Mouse (Mus musculus) heart, postnatal 0 days (tissue): ENCODE measurements around the gene Gatd1. TPM values are rescaled to one million over a fixed set of nuclear protein-coding genes. Genes with fewer than 3 reads are reported as not detected.
A peak's percentile ranks its signal among the peaks of the same experiment; 100 is the strongest.

ENCODE experiments used
- ATAC-seq: fragments of 200-750 bp; cut with Nextera tagmentation; 2 replicates; pipeline ENCODE4 v1.8.0; 2017; ENCODE audit warnings: low read depth, moderate number of reproducible peaks, moderate library complexity; ENCODE audit not compliant: insufficient read depth
- DNase-seq: peaks from one replicate; pipeline ENCODE4 v3.0.0-alpha.2; 2016; ENCODE audit warnings: low spot score
- H3K27ac ChIP-seq: fragments of 300-500 bp; sonication (generic); 2 replicates; pipeline ENCODE4 v1.5.1; 2014; ENCODE audit warnings: low read depth, mild to moderate bottlenecking
- H3K27me3 ChIP-seq: fragments of 300-500 bp; sonication (generic); 2 replicates; pipeline ENCODE4 v1.6.1; 2014; ENCODE audit warnings: low read length, mixed read lengths; ENCODE audit not compliant: control insufficient read depth, insufficient read depth
- H3K36me3 ChIP-seq: fragments of 300-500 bp; sonication (generic); replicated peaks from 2 replicates; pipeline ENCODE4 v1.6.1; 2014; ENCODE audit warnings: low read length, mixed read lengths; ENCODE audit not compliant: control insufficient read depth, insufficient read depth
- H3K4me1 ChIP-seq: fragments of 300-500 bp; sonication (generic); 2 replicates; pipeline ENCODE4 v1.6.1; 2014; ENCODE audit warnings: antibody characterized with exemption; ENCODE audit not compliant: control insufficient read depth, insufficient read depth
- H3K4me2 ChIP-seq: fragments of 300-500 bp; sonication (generic); 2 replicates; pipeline ENCODE4 v1.6.1; 2014; ENCODE audit warnings: low read depth, mild to moderate bottlenecking, low read length, moderate library complexity
- H3K4me3 ChIP-seq: fragments of 300-500 bp; sonication (generic); 2 replicates; pipeline ENCODE4 v1.5.1; 2014; ENCODE audit warnings: low read depth, low read length
- H3K9ac ChIP-seq: fragments of 300-500 bp; sonication (generic); replicated peaks from 2 replicates; pipeline ENCODE4 v1.6.1; 2014; ENCODE audit warnings: low read depth, low read length, mixed read lengths
- H3K9me3 ChIP-seq: fragments of 300-500 bp; sonication (generic); replicated peaks from 2 replicates; pipeline ENCODE4 v1.6.1; 2016; ENCODE audit warnings: low read length; ENCODE audit not compliant: control insufficient read depth
- CTCF ChIP-seq: IDR thresholded peaks from 2 replicates; pipeline ENCODE4 v1.5.1; 2016; ENCODE audit warnings: antibody characterized with exemption, control low read depth, low read depth
- EP300 ChIP-seq: IDR thresholded peaks from 2 replicates; pipeline ENCODE4 v1.6.1; 2016; ENCODE audit warnings: antibody characterized with exemption, low read depth
- WGBS: fragments of 180-500 bp; shearing (Covaris S2); extraction: QIAGEN DNeasy Blood & Tissue Kit; methylation state at CpG from one replicate; pipeline ENCODE4 v1.1.7; 2014; 5-methylcytosine and 5-hydroxymethylcytosine counted together
- polyA plus RNA-seq: library from polyadenylated mRNA; unstranded; fragments of >200 nt; fragmentation: Nextera tagmentation; extraction: Ambion mirVana; gene quantifications from 2 replicates; pipeline ENCODE4 v1.2.1, GENCODE M21; 2015
- total RNA-seq: library from RNA; depleted of rRNA; stranded (reverse); fragments of >200 nt; gene quantifications from 2 replicates; pipeline ENCODE4 v1.2.3, GENCODE M21; 2014; ENCODE audit warnings: low replicate concordance

Gatd1 gene
- total and polyA plus RNA-seq, 2 experiments from 2014 or later = 19.9 to 29.4 TPM

DNA sequence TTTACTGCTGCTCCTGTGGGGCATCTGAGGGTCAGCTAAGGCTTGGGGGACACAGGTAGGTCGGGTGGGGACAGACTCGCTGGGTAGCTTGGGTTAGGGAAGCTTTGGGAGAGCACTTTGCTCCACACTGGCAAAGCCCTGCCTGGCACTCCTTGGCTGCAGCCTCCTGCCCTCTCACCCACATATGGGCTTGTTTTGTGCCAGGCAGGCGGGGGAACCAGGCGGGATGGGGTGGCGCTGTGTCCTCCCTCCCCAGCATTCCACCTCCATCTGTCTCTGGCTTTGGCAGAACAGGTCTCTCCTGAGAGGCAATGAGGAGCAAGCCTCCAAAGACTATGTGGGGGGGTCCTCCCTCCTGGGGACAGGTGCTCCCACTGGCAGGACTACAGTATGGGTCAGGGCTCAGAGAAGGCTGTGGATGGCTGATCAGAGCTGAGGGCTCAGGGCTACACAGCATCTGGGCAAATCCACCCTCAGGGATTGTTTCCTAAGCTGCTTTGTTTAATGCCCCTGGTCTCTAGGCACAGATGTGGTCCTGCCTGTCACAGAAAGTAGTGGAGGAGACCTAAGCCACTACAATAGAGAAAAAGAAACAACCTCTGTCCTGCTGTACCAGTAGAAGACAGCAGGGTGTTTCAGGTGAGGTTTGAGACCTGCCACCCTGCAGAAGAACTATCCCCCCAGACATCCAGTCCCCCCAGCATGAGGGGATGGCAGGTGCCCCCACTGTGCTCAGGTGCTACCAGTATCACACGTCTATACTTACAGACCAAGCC lies 19.0 kb upstream of the Gatd1 start:
- no peak for DNase-seq
- Histone ChIP-seq H3K4me3 (no peak overlapping the region), H3K9ac (no peak overlapping the region), H3K4me2 (no peak overlapping the region), H3K4me1 (peaks cover 28% of the 10 kb centered on the region), H3K9me3 (no peaks in the 10 kb centered on the region), H3K27ac (peak overlapping the region; percentile 3; the same call in 1 of the 2 replicates), H3K36me3 (peaks cover 20% of the 10 kb centered on the region), H3K27me3 (no peaks in the 10 kb centered on the region)
- no peak for ATAC-seq
- 76% methylated on average over 6 of the region's 6 CpGs for WGBS
- TF ChIP-seq CTCF (no peak), EP300 (no peak)

DNA sequence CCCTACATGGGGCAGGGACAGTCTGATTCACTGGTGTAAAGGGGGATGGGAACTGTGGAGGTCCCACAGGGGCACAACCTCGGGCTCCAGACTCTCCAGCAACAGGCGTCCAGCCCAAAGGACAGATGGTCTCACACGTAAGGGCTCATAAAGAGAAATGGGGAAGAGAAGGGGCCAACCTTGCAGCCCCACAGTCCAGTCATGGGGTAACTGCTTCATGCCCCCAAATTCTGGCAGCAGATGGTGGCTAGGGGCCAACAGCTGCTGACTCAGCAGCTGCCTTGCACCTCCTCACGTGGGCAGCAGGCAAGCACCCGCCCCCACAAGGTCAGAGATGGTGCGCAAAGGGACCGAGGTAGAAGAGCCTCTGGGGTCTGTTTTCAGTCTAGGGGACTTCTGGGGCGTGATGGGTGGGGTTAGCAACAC lies 18.3 kb upstream of the Gatd1 start:
- no peaks in the 10 kb centered on the region for H3K9me3 ChIP-seq
- peaks cover 20% of the 10 kb centered on the region for H3K36me3 ChIP-seq
- no peak overlapping the region for H3K4me3 ChIP-seq
- no peak overlapping the region for H3K27ac ChIP-seq
- DNase-seq (no peak), ATAC-seq (no peak)
- no peak overlapping the region for H3K9ac ChIP-seq
- H3K4me1 ChIP-seq = peaks cover 28% of the 10 kb centered on the region
- WGBS = 73% methylated on average over 8 of the region's 8 CpGs
- TF ChIP-seq EP300 (no peak), CTCF (no peak)
- no peak overlapping the region for H3K4me2 ChIP-seq
- no peaks in the 10 kb centered on the region for H3K27me3 ChIP-seq

DNA sequence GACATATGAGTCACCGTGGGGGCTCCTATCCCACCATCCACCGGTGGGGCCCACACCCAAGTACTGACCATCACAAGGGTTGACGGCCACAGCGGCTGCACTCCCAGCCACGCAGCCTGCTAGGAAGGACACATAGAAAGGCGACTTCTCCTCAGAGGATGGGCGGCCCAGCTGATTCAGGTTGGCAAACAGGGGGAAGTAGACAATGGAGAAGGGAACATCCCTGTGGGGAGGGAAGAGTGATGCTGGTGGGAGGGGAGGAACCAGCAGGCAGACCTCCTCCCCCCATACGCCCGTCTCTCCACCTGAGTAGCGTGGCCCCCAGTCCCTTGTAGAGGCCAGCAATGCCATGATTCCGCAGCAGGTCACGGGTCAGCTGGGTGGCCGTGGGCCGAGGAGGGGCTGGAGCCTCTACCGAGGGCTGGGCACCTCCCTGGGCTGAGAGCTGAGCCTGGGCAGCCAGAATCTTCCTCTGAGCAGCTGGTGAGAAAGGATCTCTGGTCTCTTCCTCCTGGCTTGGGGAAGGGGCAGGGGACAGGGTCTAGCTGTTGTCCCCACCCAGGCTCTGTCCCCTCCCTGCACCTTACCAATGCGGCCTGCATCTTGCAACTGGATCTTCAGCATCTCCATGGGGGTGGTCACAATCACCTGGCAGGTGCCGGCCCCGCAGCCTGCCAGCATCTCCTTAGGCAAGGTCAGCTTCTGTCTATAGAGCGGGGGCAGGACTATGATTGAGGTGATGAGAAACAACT lies 17.7 kb upstream of the Gatd1 start:
- 89% methylated on average over 19 of the region's 19 CpGs for WGBS
- TF ChIP-seq CTCF (no peak), EP300 (no peak)
- peaks cover 24% of the 10 kb centered on the region for H3K4me1 ChIP-seq
- no peaks in the 10 kb centered on the region for H3K27me3 ChIP-seq
- H3K4me2 ChIP-seq = no peak overlapping the region
- ATAC-seq (no peak), DNase-seq (no peak)
- H3K9ac ChIP-seq = no peak overlapping the region
- H3K36me3 ChIP-seq = peaks cover 20% of the 10 kb centered on the region
- H3K4me3 ChIP-seq = no peak overlapping the region
- H3K9me3 ChIP-seq = no peaks in the 10 kb centered on the region
- no peak overlapping the region for H3K27ac ChIP-seq

DNA sequence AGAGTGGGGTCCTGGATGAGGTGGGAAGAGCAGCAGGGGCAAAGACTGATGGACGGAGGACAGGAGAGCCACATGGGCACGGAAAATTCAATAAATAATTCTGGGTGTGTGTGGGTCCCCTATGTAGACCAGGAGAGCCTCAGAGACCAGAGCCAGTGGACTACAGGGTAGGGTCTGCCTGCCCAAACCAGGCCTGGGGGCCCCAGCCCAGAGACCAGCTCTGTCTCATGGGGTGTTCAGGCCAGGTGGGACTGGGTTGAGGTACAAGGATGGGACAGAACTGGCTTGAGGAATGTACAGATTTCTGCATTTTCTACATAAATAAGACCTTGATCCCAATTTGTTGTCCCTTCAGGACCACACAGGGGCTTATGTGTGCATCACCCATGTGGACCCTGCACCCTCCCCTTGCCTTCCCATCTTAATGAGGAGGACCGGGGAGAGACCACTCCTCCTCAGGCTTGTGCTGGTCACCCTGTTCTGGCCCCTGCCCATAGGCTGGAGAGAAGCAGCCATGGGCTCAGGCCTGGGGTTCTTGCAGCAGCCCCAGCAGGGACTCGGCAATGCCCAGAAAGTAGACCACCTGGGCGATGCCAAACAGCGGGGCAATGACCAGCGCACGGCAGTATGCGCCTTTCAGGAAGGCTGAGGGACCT lies 16.8 kb upstream of the Gatd1 start:
- H3K27me3 ChIP-seq = no peaks in the 10 kb centered on the region
- ATAC-seq (no peak), DNase-seq (no peak)
- TF ChIP-seq EP300 = no peak
- TF ChIP-seq CTCF = no peak
- WGBS = 86% methylated on average over 9 of the region's 9 CpGs
- H3K9me3 ChIP-seq = no peaks in the 10 kb centered on the region
- peaks cover 20% of the 10 kb centered on the region for H3K36me3 ChIP-seq
- H3K27ac ChIP-seq = no peak overlapping the region
- H3K9ac ChIP-seq = peak overlapping the region; percentile 9; the same call in 1 of the 2 replicates
- H3K4me2 ChIP-seq = no peak overlapping the region
- no peak overlapping the region for H3K4me3 ChIP-seq
- H3K4me1 ChIP-seq = peaks cover 21% of the 10 kb centered on the region

DNA sequence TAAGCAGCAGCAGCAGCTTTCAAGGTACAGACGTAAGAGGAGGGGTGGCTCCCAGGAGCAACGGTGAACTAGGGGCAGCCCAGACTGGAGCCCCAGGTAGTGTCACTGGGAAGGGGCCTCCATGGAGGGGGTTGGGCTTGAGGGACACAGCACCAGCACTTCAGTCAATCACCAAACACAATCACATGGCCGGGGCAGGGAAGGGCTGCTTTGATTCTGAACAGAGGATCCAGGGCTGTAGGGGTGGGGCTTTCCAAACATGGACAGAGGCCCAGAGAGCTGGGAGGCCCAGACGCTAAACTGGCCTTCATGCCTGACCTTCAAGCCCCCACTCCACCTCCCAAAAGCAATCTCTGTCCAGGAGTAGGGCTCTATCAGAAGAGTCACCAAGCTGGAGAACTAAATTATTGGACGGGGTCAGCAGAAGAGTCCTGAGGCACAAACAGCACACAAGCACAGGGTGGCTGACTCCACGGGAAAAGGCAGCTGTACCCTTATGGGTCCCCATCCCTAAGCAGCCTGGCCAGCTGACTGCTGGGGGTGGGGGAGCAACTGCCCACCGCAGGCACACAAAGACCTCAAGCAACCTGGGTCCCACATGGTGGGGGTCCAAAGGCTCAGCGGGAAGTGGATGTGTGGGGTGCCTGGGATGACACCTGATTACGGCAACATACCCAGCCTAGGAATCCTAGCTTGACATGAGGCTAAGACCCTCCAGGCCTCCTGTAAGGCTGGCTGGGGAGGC lies 16.1 kb upstream of the Gatd1 start:
- TF ChIP-seq EP300 (no peak), CTCF (no peak)
- no peak overlapping the region for H3K4me3 ChIP-seq
- H3K9ac ChIP-seq = peak overlapping the region; percentile 9; the same call in 1 of the 2 replicates
- no peaks in the 10 kb centered on the region for H3K9me3 ChIP-seq
- H3K4me1 ChIP-seq = peaks cover 17% of the 10 kb centered on the region
- peaks cover 20% of the 10 kb centered on the region for H3K36me3 ChIP-seq
- no peak for ATAC-seq
- no peak overlapping the region for H3K4me2 ChIP-seq
- no peak overlapping the region for H3K27ac ChIP-seq
- no peak for DNase-seq
- H3K27me3 ChIP-seq = no peaks in the 10 kb centered on the region
- 44% methylated on average over 9 of the region's 9 CpGs for WGBS
